Mouse (Mus musculus): ENCODE results near the gene Hsd11b1.

The Hsd11b1 gene

DNA sequence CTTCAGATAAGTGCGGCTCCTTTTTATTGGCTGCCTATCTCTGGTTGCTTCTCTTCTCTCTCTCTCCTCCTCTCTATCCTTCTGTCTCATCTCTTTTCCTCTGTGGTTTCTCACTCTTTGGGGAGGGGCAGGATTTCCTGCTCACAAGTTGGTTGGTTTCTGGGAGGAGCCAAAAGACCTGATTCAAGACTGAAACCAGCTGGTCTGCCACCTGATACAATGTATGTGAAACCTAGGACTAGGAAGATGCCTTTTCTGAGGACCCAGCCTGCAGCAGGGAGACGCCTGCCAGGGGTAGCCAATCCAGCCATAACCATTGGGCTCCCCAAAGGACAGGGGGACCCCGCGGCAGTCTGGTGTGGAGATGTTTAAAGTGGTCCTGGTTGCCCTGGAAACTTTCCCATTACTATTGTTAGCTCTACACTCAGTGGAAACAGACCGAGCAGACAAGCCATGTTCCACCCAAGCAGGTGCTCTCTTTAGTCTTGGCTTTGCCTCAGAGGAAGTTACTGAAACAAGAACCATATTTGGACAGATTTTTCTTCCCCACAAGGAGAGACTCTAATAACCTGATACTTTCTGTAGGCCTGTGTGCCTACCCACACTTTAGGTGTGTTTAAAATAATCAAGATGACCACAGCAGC, at the start of gene Hsd11b1:
Gene Hsd11b1 (minus strand): TSS at position 121 of the 644 bp plus-strand sequence.
- ChIA-PET CTCF (no interaction called here), POLR2A (no interaction called here)

DNA sequence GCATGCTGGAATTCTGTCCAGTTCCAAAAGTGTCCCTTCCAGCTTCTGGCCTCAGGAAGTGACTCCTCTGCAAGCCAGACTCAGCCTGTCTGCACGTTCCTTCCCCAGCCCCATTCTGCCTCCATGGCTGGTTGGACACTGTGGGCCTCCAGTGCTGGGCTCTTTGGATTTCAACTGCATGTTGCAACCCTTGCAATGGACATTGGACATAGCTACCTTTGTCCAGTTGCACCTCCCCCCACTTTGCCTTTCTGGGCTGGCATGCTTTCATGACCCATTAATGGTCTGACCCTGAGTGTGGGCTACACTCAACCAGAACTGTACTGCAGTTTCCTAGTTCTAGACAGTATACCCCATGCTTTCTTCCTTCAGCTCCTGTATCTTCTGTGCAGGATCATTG, 47.7 kb upstream of the Hsd11b1 start:
- CTCF ChIA-PET = interaction anchor here in 2 of 4 experiments (0.5 to 1.0 kb wide), 3 partner anchors 12 to 408 kb away, joined by 3 read pairs; no protein-coding TSS in a partner anchor
- POLR2A ChIA-PET = no interaction called here

DNA sequence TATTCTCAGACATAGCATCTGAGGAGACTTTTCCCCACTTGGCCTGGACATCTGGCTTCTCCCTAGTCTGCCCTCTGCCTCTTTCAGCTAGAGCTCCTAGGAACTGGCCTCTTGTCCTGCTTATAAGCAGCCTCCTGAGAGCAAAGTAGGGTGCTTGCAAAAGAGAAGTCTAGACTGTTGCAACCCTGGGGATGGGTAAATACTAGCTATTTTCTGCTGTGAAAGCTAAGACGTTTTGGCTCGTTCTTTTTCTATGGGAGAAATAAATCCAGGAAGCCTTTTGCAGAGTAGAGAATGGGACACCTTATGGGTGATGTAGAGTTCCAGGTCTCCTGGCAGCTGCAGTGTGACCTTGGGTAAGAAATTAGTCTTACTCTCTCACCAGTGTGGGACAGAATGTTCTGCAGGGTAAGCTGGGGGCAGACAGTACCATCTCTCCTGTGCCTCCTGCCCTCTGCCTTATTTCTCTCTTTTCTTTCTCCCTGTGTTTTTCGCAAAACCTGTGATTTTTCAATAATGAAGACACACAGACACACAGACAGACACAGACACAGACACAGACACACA, 46.7 kb upstream of the Hsd11b1 start:
- CTCF ChIA-PET = interaction anchor here in 2 of 4 experiments (0.5 to 1.0 kb wide), 3 partner anchors 13 to 590 kb away, joined by 3 read pairs; no protein-coding TSS in a partner anchor
- POLR2A ChIA-PET = no interaction called here

DNA sequence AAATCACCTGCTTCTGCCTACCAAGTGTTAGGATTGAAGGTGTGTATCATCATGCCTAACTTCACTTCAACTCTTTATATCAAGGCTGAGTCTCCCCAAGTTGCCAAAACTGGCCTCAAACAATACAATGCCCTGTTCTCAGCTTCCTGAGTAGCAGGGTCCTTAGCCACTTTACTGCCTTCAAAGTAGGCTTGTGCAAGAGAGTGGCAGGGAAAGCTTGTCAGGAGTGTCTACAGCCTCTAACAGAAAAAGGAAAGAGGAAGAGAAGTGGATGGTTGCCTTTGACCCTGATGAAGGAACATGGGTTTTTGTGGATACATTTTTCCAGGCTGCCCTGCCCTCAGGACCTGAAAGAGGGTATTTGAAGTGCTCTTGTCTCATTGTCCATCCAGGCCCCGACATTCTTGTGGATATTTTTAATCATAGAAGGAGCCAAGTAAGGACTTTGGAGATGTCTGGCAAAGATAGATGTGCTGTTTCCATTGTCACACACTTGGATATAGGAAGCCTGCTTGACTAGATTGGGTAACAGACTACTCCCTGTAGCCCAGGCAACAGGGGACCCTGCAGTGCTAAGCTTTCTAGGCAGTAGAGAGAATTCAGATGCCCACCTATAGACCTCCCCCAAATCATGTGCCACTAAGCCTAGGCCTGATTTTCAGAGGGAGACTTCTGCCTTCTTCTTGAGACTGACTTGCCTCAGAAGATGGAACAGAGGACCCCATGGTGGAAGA, 46.1 kb upstream of the Hsd11b1 start:
- ChIA-PET POLR2A (no interaction called here), CTCF (interaction anchor here in 1 of 4 experiments (0.5 kb wide), 1 partner anchor 544 kb away, joined by 3 read pairs; no protein-coding TSS in a partner anchor)

DNA sequence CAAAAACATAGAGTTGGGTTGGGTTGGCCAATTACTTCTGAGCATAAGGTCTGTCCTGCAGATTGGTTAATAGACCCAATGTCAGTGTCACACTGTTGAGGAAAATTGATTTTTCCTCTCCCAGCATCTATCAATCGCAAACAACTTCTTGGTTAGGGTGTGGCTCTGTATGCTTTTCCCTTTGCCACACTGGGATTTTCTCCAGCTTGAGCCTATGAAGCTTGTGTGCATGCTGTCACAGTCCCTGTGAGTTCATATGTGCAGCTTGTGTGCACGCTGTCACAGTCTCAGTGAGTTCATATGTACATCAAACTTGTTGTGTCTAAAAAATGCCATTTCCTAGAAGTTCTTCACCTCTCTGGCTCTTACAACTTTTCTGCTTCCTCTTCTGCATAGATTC, 43.0 kb upstream of the Hsd11b1 start:
- ChIA-PET POLR2A (no interaction called here), CTCF (no interaction called here)

DNA sequence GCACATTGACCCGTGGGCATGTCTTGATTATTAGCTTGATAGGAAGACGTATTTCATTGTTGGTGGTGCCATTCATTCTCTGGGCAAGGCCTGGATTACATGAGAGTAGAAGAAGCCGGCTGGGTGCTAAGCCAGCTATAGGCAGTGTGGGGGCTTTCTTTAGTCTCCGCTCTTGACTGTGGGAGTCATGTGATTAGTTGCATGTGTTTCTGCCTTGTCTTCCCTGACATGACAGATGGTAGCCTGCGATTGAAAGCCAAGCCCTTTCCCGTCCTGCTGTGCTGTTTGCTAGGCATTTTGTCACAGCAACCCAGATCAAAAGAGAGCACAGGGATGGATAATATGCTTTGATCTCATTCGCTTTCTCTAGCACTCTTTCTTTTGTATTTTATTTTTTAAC, 41.5 kb upstream of the Hsd11b1 start:
- ChIA-PET CTCF (no interaction called here), POLR2A (no interaction called here)

DNA sequence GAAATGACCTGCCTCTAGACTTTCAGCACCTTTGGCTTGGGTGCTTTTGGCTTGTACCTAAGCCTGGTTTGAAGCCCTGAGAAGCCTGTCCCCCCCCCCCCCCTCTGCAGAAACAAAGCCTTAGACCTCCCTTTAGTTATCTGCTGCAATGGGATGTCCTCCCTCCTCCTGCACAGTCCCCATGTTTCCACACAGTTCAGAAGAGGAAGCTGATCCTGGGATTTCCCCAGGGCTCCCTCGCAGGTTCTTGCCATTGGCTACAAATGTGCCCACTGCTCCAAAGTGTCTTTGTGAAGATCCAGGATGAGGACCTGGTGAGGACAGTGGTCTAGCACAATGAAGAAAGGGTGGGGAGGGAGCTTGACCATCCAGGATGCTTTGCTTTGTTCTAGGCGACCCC, 39.2 kb upstream of the Hsd11b1 start:
- POLR2A ChIA-PET = interaction anchor here in 1 of 4 experiments (0.7 kb wide), 1 partner anchor 1065 kb away, joined by 3 read pairs; no protein-coding TSS in a partner anchor
- CTCF ChIA-PET = interaction anchor here in 2 of 4 experiments (0.6 to 1.8 kb wide), 2 partner anchors 73 to 873 kb away, joined by 5 read pairs; no protein-coding TSS in a partner anchor

DNA sequence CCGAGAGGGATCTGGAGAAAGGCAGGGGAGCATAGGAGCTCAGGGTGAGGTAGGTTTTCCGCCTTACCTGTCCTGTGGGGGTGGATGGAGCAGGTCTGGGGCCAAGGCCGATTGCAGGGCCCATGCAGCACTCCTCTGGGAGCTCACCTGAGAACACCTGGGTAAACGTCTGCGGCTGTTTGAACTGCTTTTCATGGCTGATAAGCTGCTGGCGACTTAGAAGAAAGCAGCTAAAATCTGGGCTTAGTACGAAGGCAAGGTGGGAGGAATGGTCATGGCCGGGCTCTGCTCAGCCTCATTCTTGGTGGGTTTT, 38.2 kb upstream of the Hsd11b1 start:
- POLR2A ChIA-PET = interaction anchor here in 2 of 4 experiments (0.9 to 1.6 kb wide), 4 partner anchors 9 to 29 kb away, joined by 3 to 5 read pairs (median 4); partner anchors contain the start of gene G0s2 (in 1 of the 2)

DNA sequence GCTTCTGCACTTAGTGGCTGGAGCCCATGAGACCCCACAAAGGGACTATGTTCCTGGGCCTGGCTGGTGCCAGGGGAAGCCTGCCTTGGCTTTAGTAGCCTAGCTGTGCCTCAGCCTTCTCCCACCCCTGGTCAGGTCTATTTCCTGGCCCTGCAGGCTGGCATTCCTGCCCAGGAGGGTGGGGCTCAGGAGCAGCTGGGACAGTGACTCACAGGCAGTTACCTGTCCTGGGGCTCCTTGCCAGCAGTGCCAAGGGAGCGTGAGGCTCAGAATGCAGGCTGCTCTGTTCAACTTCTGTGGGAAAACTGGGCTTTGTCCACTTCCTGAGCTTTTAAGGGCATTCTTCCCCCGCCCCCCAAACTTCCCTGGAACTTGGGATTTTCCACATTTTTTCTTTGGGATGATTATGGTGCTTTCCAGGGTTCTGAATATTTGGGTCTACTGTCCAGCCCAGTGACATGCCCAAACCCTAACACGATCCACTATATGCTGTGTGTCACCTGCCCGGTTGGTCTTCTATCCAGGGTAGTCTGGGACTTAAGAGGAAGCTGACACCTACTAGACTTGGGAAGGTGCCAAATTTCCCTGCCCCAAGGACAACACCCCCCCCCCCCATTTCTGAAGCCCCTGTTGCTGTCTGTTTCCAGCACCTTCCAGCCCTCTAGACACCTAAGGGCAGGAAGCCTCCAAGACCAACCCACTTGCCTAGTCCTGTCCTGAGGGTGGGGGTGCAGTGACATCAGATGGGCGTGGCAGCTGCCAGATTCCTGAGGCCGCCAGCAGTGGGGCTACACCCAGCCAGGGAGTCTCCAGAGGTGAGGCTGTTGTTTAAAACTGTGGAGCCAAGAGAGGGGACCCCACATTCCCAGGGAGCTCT, 37.6 kb upstream of the Hsd11b1 start:
- POLR2A ChIA-PET = interaction anchor here in 2 of 4 experiments (0.9 to 1.6 kb wide), 4 partner anchors 9 to 29 kb away, joined by 3 to 5 read pairs (median 4); partner anchors contain the start of gene G0s2 (in 1 of the 2)

More for the DNA sequence above, 38.2 kb upstream of the Hsd11b1 start:
- CTCF ChIA-PET = interaction anchor here in 2 of 4 experiments (0.6 to 1.8 kb wide), 5 partner anchors 22 to 1459 kb away, joined by 3 to 7 read pairs (median 5); no protein-coding TSS in a partner anchor

DNA sequence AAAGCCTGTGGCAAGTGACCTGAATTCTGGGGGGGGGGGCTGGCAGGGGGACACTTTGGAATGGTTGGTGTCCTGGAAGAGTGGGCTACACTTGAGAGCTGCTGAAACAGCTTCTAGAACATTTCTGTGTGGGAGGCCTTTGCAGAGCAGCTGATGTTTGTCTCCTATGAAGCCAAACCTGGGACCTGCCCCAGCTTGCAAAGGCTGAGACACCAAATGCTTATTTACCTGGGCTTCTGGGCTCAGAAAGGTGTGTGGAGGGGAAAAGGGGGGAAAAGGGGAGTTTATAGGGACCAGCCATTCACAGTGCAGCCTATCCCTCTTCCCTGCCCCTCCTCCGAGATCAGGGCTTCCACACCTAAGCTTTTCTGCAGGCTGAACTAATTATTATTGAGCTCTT, 36.1 kb upstream of the Hsd11b1 start:
- POLR2A ChIA-PET = interaction anchor here in 3 of 4 experiments (0.6 to 0.9 kb wide), 5 partner anchors 25 to 554 kb away, joined by 3 to 13 read pairs (median 4); no protein-coding TSS in a partner anchor
- CTCF ChIA-PET = interaction anchor here in 3 of 4 experiments (0.6 to 0.7 kb wide), 4 partner anchors 24 to 1734 kb away, joined by 3 to 5 read pairs (median 3); no protein-coding TSS in a partner anchor

More for the DNA sequence above, 37.6 kb upstream of the Hsd11b1 start:
- CTCF ChIA-PET = interaction anchor here in 2 of 4 experiments (0.6 to 1.8 kb wide), 5 partner anchors 23 to 1460 kb away, joined by 3 to 7 read pairs (median 5); no protein-coding TSS in a partner anchor

DNA sequence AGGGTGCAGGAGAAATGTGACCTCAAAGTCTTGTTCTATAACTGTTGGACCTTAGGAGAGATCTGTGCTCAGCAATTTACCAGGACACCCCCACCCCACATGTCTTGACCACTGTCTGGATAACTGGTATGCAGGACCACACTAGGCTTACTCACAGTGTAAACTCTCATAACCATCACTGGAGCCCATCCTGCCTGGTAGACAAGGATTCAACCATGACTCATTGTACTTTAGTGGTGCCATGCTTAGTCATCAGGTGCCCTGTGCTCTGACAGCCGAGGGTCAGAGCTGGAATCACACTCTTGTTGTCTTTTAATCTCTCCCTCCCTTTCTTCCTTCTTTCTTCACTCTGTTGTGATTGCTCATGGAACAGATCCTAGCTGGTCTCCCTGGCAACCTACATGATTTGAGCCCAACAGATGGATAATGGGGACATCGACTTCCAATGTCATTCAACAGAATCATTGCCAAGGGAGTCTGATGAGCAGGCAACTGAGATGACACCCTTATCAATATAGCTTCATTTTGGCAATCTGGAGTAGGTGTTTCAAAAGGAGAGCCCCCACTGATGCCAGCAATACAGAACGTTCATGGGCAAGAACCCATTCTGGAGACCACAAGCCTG, 34.4 kb upstream of the Hsd11b1 start:
- POLR2A ChIA-PET = no interaction called here
- CTCF ChIA-PET = no interaction called here

DNA sequence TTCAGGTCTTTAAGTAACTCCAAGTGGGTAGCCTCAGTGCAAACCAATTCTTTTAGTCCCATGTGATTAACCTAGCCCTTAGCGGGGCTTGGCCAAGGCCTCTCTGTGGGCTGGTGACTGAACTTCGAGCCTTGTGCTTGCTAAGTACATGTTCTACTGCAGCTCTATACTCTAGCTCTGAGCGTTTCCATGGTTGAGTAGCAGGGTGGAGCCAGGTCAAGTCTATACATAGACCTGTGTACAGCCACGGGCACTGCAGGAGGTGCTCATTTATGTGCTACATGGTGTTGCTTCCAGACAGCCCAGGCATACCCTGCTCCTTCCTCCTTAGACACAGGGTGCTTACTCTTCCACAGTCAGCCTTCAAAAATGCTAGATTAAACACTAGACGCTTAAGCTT, 32.0 kb upstream of the Hsd11b1 start:
- ChIA-PET CTCF (interaction anchor here in 3 of 4 experiments (0.6 to 1.1 kb wide), 3 partner anchors 17 to 1178 kb away, joined by 3 to 7 read pairs (median 3); no protein-coding TSS in a partner anchor), POLR2A (interaction anchor here in 1 of 4 experiments (1.7 kb wide), 1 partner anchor 44 kb away, joined by 4 read pairs; no protein-coding TSS in a partner anchor)

DNA sequence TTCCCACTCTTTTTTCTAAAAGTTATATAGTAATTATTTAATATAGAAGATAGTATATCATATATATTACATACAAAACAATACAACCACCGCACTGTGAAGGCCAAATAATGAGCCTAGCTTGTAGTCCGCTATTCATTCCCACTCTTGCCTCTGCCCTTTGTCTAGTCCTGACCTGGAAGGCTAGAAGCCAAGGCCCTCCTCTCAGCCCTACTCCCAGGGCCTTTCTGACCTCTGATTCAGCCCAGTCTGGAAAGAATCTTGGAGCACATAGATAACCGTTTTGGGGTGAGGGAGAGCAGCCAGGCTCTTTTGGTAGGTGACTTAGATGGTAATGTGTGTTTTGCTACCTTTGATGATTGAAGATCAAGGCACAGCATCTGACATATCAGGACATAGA, 30.1 kb upstream of the Hsd11b1 start:
- ChIA-PET POLR2A (interaction anchor here in 1 of 4 experiments (0.8 kb wide), 1 partner anchor 89 kb away, joined by 3 read pairs; no protein-coding TSS in a partner anchor), CTCF (interaction anchor here in 1 of 4 experiments (0.7 kb wide), 1 partner anchor 305 kb away, joined by 3 read pairs; no protein-coding TSS in a partner anchor)

DNA sequence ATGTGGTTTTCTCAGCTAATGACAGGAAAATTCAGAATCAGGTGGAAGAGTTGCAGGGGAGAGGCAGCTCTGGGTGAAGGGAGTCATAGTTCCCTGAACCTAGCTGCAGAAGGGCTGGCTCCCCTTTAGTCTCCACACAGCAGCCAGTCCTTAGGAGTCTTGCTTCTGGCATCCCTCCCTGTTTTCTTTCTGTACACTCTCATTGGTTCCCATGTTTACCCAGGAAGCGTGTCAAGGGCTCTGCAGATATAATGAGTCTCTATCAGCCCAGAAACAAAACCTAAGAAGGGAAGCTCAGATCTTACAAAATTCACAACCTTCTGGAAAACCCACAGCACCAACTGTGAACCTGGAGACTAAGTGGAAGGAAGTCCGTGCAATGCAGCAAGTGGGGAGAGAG, 29.2 kb upstream of the Hsd11b1 start:
- ChIA-PET CTCF (no interaction called here), POLR2A (interaction anchor here in 2 of 4 experiments (0.7 to 2.1 kb wide), 2 partner anchors 9 to 29 kb away, joined by 3 to 5 read pairs; no protein-coding TSS in a partner anchor)

DNA sequence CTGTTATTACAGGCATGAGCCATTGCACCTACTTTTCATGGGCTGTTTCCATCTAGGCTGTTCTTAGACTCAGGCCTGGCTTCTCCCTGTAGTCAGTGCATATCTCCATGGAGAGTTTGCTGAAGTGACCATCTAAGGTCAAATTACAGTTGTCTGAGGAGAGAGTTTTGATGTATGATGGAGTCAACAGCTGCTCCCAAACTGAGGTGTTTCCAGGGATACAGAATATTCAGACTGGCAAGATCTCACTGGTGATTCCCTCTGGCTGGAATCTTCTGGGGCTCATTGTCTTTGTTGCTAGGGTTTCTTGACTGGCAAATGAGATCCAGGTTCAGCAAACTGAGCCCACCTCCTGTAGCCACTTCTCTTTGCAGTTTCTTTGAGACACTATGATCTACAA, 26.8 kb upstream of the Hsd11b1 start:
- CTCF ChIA-PET = no interaction called here
- POLR2A ChIA-PET = interaction anchor here in 1 of 4 experiments (0.6 to 0.7 kb wide), 2 partner anchors 19 to 469 kb away, joined by 3 to 4 read pairs; no protein-coding TSS in a partner anchor

DNA sequence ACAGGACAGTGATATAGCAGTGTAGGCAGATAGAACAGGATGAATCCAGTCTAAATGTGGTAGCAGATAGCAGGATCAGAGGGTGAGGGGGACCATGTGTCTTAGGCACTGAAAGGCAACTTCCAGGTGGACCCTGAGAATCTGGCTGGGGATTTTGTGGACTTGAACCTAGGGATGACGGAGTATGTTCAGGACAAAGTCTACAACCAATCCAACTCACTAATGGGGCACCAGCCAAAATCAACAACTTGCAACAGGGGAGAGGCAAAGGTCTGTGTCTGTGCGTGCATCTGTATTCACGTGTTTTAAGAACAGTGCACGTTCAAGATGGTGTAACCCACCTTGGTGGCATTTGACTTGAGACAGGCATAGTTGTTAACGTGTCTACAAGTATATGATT, 26.0 kb upstream of the Hsd11b1 start:
- CTCF ChIA-PET = no interaction called here

DNA sequence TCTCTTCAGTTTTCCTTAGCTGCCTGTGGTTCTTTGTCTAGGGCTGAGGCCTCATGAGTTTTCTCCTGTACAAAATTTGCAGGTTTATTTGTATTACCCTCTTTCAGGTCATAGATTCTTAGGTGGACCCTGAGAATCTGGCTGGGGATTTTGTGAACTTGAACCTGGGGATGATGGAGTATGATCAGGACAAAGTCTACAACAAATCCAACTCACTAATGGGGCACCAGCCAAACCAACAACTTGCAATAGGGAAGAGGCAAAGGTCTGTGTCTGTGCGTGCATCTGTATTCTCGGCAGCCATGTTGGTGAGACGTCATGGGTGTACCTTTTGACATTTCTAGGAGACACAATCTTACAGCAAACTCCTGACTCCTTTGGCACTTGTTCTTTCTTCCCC, 25.2 kb upstream of the Hsd11b1 start:
- ChIA-PET CTCF (no interaction called here), POLR2A (no interaction called here)

More for the DNA sequence above, 26.0 kb upstream of the Hsd11b1 start:
- POLR2A ChIA-PET = no interaction called here

DNA sequence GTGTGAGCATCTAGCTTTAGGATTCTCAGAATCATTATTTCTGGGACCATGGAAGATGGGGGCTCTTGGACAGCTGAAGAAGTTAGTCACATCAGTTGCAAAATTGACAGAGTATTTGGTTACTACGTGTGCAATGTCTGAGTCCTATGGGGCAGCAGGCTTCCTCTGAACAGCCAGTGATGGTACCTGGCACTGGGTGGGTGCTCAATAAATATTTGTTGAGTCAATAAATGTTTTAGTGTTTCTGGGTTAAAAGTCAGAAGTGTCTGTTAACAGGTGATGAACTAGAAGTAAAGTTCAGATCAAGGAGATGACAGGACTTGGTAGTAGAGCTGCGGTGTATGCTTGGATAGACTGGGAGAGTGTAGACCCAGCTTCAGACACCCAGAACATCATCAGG, 23.7 kb upstream of the Hsd11b1 start:
- POLR2A ChIA-PET = no interaction called here
- CTCF ChIA-PET = no interaction called here

Measured in embryonic stem cell, embryonic (primary cell).